Mouse (Mus musculus) megakaryocyte progenitor cell, adult 5-6 weeks (primary cell): ENCODE results near the gene Gigyf2. TPM values are rescaled to one million over a fixed set of nuclear protein-coding genes. Genes with fewer than 3 reads are reported as not detected.

Experiments
- ATAC-seq: replicated peaks from 2 replicates; pipeline ENCODE4 v1.8.0; 2016; ENCODE audit warnings: mild to moderate bottlenecking, moderate TSS enrichment, inconsistent platforms; ENCODE audit not compliant: poor library complexity
- total RNA-seq, 2 experiments: library from RNA; stranded (forward) in 1 of 2; stranded (reverse) in 1 of 2; fragments of 157-497, 149-512 nt in 1 of 2; fragments of 200-1000 nt in 1 of 2; gene quantifications; 2 replicates each; pipeline versions ENCODE4 v1.2.3 to v1.2.4; 2015 to 2017

Gene Gigyf2
- 53.5 and 60.7 TPM in 2 replicates for total RNA-seq (2015)
- total RNA-seq (2017) = 77.8 and 103 TPM in 2 replicates

DNA sequence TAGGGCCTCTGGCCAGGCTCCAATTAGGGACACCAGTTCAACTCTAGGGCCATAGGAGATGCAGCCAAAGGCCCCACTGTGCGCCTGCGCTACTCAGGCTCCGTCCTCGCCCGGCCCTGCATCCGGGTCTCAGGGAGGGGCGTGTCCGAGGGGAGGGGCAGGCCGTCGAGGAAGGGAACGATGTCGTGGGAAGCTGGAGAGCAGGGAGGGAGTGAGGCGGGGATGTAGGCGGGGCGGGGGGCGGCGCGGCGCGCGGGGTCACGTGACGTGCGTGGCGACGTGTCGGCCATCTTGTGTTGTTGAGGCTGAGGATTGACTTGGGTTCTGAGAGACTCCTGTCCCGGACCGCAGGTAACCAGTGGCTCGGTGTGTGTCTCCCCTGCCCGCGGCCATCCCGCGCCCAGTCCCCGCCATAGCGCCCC, at the start of gene Gigyf2:
TSS of gene Gigyf2 (plus strand) at position 257 of the 422 bp plus-strand sequence.
- ATAC-seq = peak; percentile 100

DNA sequence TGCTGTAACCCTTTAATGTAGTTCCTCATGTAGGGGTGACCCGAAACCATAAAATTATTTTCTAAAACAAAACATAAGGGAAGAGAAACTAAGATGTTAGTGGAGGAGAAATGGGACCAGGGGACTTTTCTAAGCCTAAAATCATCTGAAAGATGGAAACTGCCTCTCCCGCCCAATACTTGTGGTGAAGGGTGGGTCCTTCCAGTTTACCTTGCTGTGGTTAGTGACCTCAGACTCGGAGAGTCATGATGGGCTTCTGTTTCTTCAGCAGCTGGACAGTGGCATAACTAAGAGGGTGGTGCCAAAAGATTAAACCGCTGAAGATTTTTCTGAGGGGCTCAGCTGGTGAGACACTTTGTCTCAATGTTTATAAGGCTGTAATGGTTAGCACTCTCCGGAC, 46.5 kb upstream of the Gigyf2 start:
- ATAC-seq = peak; percentile 24; the same call in 1 of the 2 replicates

DNA sequence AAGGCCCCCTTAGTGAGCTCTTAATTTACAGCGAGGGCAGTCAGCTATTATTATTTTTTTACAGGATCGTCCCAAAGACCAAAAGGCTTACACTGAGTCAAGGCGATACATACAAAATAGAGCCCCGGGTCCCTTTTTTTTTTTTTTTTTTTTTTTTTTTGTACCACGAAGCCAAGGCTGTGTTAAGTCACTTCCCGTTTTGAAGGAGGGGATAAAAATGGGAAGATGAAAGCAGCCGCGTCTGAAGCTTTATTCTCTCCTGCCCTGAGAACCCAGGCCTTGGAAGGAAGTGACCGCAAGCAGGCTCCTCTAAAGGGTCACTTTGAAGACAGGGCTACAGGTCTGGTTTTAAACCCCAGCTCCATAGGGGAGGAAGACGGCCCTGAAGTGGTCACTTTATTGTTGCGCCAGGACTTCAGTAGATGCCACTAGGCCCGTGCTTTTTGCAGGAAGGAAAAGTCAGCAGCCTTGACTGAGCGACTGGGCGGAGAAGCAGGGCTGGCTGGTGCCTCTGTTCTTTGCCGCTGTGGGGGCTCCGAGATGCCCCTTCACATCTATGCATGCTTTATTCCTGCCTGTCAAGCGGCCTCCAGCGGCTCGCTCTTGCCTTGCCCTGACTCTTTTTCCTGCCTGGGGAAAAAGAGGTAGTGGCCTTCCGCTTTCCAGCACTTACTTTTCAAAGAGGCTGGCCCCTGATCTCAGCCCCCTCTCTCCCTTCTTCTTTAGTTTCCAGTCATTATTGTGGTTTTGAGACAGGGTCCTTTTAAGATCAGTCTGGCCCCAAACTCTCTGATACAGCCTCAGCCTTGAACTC, 45.0 kb upstream of the Gigyf2 start:
- ATAC-seq = peak; percentile 59

DNA sequence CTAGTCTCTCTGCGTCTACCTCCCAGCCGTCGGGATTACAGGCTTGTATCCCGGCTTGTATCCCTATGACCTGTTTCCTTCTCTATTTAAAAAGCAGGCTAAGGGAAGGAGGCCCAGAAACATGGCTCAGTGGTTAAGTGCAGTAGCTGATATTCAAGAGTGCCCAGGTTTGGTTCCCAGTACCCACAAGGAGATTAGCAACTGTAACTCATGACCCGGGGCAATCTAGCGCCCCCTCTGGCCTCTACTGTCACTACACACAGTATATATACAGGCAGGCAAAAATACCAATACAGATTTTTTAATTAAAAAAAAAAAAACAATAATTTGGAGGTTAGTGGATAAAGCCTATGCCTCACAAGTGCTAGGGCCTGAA, 44.4 kb upstream of the Gigyf2 start:
- 0 out of 2 replicates have a peak, but pooled peaks have one; percentile 21 for ATAC-seq

DNA sequence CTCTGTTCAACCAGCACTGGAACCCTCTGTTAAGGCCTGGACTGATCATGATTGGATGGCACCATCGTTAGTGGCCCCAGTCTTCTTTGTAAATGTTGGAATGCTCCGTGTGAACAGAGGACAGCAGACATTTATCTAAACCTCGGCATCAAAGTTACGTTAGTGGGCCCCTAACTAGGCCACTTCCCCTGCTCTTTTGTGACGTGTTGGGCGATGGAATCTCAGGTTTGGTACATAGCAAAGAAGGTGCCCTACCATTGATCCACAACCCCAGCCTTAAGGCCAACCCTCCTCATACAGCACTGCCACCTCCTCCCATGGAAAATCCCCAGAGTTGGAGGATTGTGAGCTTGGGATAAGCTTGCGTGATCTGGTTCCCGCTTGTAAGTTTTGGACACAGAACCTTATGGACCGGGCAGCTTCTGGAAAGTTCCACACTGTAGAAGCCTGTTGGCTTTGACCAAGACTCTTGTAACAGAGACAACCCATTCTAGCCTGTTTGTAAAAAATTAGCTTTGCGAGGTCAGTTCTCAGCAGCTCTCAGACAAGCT, 43.3 kb upstream of the Gigyf2 start:
- ATAC-seq = no peak

DNA sequence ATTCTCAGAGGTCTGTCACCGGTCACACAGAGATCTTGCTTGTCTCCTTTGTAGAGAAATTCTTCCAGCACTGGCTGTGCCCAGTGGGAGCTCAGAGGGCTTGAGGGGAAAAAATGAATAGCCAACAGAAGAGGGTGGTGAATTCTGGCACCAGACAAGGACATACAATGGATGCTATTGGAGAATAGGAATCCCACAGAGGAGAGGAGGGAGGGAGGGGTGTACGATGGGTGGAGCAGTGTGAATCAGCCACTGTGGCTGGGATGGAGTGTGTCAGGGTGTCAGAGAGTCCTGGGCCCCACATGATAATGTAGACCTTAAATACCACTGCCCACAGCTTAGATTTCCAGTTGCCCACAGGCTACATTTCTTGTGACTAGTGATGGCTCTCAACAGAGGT, 39.7 kb upstream of the Gigyf2 start:
- ATAC-seq = no peak

DNA sequence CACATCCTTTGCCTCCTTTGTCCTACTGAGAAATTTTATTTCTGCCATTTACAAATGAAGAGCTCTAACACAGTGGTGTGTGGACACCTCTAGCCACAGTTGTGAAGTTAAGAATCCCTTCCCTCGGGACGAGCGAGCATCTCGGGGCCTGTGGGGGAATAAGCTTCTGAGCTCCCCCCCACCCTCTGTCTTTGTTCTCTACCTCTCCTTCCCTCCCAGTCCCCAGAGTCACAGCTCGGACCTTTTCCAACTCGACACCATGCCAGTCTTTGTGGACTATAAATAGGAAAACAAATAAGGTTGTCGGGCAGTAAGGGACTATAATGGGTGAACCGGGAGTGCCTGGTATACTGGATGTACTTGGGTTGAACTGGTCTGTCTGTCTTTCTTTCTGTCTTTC, 35.4 kb upstream of the Gigyf2 start:
- no peak for ATAC-seq

DNA sequence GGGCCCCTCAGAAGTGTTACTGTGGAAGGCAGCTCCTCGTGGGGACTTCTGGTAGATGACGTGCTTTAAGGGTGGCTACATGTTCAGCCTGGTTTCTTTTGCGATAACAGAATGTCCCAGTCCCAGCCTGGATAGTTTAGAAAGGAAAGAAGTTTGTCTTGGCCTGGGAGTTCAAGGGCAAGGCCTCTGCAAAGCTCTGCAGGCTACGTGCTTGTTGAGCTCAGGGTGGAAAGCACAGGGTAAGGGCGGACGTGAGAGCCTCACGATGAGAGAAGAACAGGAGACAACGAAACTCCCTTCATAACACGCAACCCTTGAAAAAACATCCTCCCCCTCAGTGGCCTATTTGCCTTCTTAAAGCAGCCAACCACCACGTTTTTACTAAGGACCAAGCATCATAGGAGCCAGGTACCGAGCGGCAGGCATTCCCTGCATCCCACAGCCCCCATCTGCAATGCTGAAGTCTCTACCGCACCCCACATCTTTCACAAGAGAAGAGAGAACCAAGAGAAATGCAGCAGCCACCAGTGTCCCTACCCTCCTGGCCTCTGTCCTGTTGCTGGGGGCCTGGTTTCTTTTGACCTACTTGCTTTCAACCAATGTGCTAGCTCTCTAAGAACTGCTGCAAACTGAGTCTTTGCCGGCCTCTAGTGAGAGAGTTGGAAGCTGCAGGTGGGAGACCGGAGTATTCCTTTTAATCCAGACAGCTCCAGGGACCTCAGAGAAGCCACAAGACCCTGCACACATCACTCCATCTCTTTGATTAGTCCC, 34.2 kb upstream of the Gigyf2 start:
- no peak for ATAC-seq

DNA sequence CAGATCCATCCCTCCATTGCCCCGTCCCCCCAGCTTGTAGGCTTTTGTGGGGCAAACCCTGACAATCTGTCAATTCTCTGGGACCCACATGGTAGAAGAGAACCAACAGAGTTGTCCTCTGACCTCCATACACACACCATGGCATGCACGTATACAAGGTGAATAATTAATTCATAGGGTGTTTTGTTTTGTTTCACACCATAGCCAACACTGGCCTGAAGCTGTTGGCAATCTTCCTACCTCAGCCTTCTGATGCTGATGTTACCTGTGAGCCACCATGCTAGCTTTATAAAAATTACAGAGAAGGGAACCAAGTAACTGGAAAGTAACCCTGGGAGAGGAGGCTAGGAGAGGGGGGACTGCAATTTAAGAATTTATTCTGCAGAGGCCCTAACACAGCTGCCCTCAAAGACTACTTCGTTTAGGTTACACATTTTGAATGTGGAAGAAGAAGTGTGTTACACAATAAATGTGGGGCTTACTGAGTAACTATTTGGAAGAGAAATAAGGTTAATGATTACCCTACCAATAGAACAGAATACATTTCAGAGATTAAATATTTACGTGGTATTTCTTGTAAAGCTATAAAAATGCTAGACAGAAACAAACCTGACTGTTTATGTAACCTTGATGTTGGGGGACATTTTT, 32.6 kb upstream of the Gigyf2 start:
- no peak for ATAC-seq

DNA sequence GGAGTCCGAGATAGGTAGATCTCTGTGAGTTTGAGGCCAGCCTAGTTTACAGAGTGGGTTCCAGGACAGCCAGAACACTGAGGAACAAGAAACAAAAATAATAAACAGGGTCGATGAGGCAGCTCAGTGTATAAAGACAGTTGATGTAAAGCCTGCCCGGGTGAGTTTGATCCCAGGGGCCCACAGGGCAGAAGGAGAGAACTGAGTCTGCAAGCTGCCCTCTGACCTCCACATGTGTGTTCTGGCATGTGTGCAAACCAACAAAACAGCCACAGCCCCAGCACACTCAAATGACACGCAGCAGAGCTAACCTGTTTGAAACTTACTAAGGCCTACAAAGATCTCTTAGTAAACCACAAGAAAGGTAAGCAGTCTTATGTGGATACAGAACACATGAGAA, 31.8 kb upstream of the Gigyf2 start:
- ATAC-seq = no peak

DNA sequence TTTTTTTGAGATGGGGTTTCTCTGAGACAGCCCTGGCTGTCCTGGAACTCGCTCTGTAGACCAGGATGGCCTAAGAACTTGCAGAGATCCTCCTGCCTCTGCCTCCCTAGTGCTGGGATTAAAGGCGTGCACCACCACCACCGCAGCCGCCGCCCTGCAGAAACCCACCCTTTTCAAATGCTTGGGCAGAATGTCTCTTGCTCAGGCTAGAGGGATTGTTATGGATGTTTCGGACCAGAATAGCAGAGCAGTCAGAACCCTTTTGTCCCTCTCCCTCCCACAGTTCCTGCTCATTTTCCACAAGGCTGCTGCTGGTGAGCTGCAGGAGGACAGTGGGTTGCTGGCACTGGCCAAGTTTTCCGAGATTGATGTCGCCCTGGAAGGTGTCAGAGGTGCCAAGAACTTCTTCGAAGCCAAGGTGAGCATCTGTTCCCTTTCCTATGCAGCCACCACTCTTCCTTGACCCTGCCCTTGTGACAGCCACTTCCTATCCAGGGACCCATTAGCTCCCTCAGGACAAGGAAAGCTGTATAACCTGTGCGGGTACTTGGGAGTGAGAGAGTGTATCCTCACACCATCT, 29.4 kb upstream of the Gigyf2 start:
- no peak for ATAC-seq

DNA sequence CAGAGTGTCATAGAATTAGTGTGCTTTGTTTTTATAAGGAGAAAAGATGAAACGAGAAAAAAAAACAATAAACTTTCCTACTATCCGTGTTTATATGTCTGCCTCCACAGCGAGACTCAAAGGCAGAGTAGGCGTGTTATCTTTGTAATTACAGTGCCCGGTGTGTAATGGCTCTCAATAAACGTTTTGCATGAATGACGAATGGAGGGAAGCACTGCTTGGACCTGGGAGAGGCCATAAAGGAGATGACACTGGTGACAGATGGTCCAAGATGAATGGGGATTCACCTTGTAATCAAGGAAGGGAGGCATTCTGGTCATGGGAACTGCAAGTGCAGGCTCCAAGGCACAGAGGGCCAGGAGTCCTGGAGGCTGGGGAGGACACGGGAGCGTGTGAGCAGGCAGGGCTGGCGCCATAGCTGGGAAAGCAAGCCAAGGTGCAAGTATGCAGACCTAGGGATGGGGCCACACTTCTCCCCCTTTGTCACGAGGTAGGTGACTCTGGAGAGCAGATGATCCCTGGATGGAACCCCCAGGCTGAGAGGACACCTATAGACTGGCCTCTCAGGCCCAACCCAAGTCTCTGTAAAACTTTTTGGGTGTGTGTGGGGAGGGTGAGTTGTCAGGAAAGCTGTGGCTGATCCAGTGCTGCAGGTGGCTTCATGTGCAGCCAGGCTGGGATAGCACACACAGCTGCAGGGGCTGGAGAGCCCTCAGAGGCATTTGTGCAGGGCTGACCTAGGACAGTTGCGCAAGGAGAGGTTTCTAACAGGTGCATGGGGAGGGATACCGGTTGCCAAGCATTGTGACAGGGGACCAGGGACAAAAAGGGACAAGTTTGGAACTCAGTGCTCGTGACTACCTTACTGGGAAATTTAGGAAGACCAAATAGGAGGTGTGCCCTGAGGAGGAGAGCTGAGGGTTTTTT, 26.2 kb upstream of the Gigyf2 start:
- no peak for ATAC-seq

DNA sequence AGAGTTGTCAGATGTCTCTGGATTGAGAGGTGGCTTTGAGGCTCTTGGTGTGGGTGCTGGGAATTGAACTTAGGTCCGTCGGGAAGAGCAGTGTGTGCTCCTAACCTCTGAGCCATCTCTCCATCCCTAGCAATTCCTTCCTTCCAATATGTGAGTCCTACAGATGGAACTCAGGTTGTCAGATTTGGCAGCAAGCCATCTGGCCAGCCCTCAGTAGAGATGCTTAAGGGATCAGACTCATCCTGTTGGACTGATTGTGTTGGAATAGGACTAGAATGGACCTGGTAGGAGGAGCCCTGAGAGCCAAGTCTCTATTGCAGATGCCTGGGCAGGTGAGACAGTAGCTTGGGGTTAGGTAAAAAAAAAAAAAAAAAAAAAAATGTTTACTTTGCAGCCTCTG, 24.8 kb upstream of the Gigyf2 start:
- no peak for ATAC-seq

DNA sequence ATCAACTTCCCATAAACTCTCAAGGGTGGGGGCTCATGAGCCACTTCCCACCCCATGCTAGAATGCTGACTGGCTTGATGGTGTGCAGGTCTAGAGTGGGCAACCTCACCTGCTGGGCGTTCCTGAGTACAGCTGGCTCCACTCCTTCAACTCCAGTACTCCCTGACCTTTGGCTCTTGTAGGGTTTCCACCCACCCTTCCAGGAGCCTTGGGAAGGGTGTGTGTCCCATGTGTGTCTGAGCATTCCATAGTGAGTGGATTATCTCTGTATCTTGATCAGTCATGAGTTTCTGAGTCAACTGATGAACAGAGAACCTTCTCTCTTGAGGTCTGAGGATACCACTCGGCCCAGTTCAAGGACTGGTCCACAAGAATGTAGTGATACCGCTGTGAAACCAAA, 17.8 kb upstream of the Gigyf2 start:
- no peak for ATAC-seq

DNA sequence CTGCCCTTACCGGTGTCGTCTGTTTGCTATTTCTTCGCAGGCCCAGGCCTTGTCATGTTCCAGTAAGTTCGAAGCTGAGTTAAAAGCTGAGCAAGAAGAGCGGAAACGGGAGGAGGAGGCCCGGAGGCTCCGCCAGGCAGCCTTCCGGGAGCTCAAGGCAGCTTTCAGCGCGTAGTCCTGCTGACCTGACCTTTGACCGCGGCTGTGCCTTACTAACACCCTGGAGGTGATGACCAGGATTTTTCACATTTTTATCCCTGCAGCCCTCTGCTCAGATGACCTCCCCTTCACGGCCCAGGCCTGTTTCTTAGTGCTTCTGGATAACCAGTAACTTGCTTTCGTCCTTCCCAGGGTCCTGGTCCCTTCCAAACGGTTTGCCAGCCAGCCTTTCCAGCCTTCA, 17.2 kb upstream of the Gigyf2 start:
- ATAC-seq = no peak

DNA sequence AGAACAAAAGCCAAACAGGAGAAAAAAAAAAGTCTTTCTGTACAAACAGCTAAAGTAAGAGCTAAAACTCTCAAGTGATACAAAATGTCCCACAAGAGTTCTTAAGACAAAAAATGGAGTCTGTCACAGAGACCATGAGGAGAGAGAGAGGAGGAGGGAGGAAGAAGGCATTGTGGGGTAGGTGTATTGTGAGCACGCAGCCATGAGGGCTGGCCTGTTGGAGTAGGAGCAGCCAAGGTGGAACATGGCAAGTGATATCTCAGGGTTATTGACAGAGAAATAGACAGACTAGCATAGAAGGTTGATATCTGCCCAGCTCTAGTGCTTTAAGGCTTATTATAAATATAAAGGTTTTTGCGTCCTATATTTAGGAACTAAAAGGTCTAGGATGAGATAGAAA, 14.1 kb upstream of the Gigyf2 start:
- no peak for ATAC-seq

DNA sequence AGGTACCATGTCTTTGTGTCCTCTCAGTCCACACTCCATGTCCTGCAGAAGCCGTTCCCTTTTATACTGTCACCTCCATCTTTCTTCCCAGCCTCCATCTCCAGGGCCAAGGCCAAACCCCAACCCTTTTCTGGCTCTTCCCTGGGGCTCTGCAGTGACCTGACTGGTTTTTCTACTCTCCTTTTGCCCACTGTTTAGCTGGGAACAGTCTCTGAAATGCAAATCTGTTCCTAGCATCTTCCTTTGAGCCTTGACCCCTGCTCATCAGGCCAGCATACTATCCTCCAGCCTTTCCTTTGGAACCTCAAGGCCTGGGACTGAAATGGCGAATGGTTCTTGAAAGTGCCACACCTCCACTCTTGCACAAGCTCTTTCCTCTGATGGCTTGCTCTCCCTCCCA, 13.7 kb upstream of the Gigyf2 start:
- ATAC-seq = no peak

DNA sequence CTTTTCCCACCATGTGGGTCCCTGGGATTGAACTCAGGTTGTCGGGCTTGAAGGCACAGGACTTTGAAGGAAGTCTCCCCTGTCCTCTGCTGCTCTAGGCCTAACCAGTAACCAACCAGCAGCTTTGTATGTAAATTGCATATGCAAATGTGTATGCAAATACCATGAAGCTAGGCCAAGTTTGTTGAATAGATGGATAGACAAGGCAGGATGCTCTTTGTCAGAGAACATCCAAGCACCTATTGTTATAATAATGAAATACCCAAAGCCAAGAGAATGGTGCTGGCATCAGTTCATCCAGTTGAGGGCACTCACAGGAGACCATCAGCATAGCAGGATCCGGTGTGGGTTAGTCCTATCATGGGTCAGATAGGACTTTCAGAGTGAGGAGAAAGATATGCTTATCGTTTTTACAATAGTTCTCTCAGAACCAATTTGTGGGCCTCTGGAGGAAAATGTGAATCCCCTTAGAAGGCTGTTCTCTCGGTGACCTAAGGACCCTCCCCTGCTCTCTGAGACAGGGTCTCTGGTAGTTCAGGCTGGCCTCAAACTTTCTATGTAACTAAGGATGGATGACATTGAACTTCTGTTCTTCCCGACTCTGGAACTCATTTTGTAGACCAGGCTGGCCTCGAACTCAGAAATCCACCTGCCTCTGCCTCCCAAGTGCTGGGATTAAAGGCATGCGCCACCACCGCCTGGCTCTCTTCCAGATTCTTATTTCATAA, 12.8 kb upstream of the Gigyf2 start:
- no peak for ATAC-seq

DNA sequence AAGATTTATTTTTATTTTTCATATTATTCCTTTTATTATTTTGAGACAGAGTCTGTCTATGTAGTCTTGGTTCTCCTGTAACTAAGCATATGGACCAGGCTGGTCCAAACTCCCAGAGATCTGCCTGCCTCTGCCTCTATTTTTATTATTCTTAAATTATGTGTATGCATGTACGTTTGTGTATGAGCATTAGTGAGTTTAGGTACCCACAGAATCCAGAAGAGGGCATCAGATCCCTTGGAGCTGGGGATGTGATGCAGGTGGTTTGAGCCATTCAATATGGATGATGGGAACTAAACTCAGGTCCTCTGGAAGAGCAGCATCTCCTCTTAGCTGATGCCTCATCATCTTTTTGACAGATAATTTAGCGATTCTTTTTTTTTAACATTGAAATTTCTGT, 11.4 kb upstream of the Gigyf2 start:
- ATAC-seq = no peak
